Mouse (Mus musculus) left cerebral cortex, postnatal 10 days (tissue): ENCODE data around the gene Samd5. TPM values are rescaled to one million over a fixed set of nuclear protein-coding genes. Genes with fewer than 3 reads are reported as not detected.

ENCODE experiments used
- DNase-seq, 2 experiments: peaks; one replicate each; pipeline ENCODE4 v3.0.0; 2021 to 2022; ENCODE audit warnings: low spot score in 2 of 2, mixed read lengths in 1 of 2; ENCODE audit errors: extremely low spot score in 1 of 2
- intact Hi-C: fragments of 180-260 bp; cut with DNase I; formaldehyde crosslinking; loops from one replicate; pipeline ENCODE4 v1.15.1; 2025
- total RNA-seq, 2 experiments: library from RNA; stranded (reverse); gene quantifications; 2 replicates each; pipeline ENCODE4 v1.2.3; 2021

The Samd5 gene
- total RNA-seq: 10 to 100 TPM; 16.2 to 17.0 TPM

- intact Hi-C loops: loop anchor here (5.0 kb wide), 1 partner anchor 888 kb away; no protein-coding TSS in a partner anchor
- peak; percentile 19 to 70 for DNase-seq
These were observed at the start of gene Samd5 for GRCm38 (mm10) chr10:9674561-9675521. Gene Samd5, minus strand, starts transcription at chr10:9675208.

- no peak for DNase-seq
- intact Hi-C loops: no loop called here
These were observed 47.7 kb upstream of the Samd5 start for GRCm38 (mm10) chr10:9722519-9723303.

- intact Hi-C loops: no loop called here
- DNase-seq: no peak
These were observed 45.0 kb upstream of the Samd5 start for GRCm38 (mm10) chr10:9720027-9720426.

- DNase-seq: no peak
- intact Hi-C loops: no loop called here
These were observed 43.1 kb upstream of the Samd5 start for GRCm38 (mm10) chr10:9718086-9718485.

GRCm38 (mm10) chr10:9704956-9705355, 29.9 kb upstream of the Samd5 start:
- no peak for DNase-seq
- intact Hi-C loops: no loop called here

GRCm38 (mm10) chr10:9699071-9699761, 24.2 kb upstream of the Samd5 start:
- intact Hi-C loops: no loop called here
- DNase-seq: no peak

- no peak for DNase-seq
- intact Hi-C loops: no loop called here
These were observed 23.1 kb upstream of the Samd5 start for GRCm38 (mm10) chr10:9698141-9698540.

GRCm38 (mm10) chr10:9696543-9697141, 21.6 kb upstream of the Samd5 start:
- intact Hi-C loops: no loop called here
- no peak for DNase-seq

- intact Hi-C loops: no loop called here
- DNase-seq: no peak
These were observed 19.1 kb upstream of the Samd5 start for GRCm38 (mm10) chr10:9693990-9694699.

- intact Hi-C loops: no loop called here
- DNase-seq: no peak
These were observed 5.9 kb upstream of the Samd5 start for GRCm38 (mm10) chr10:9680928-9681327.

GRCm38 (mm10) chr10:9679911-9680310, 4.9 kb upstream of the Samd5 start:
- intact Hi-C loops: loop anchor here (5.0 kb wide), 1 partner anchor 893 kb away; no protein-coding TSS in a partner anchor
- DNase-seq: no peak

GRCm38 (mm10) chr10:9678071-9678470, 3.1 kb upstream of the Samd5 start:
- intact Hi-C loops: loop anchor here (5.0 kb wide), 1 partner anchor 891 kb away; no protein-coding TSS in a partner anchor
- DNase-seq: no peak

GRCm38 (mm10) chr10:9676886-9677285, 1.9 kb upstream of the Samd5 start:
- intact Hi-C loops: loop anchor here (2.0 to 5.0 kb wide), 2 partner anchors 624 to 890 kb away; no protein-coding TSS in a partner anchor
- DNase-seq: peak; percentile 78 to 80

- no peak for DNase-seq
- intact Hi-C loops: loop anchor here (2.0 to 5.0 kb wide), 2 partner anchors 624 to 889 kb away; no protein-coding TSS in a partner anchor
These were observed 1.4 kb upstream of the Samd5 start for GRCm38 (mm10) chr10:9676418-9676786.

GRCm38 (mm10) chr10:9675550-9676417, 776 bp upstream of the Samd5 start:
- intact Hi-C loops: loop anchor here (2.0 to 5.0 kb wide), 2 partner anchors 623 to 888 kb away; no protein-coding TSS in a partner anchor
- peak in 1 of 2 experiments; percentile 44 for DNase-seq

- DNase-seq: no peak
- intact Hi-C loops: no loop called here
These were observed 1.7 kb downstream of the Samd5 start for GRCm38 (mm10) chr10:9673276-9673675.

GRCm38 (mm10) chr10:9672751-9673150, 2.3 kb downstream of the Samd5 start:
- intact Hi-C loops: no loop called here
- no peak for DNase-seq
